Mouse (Mus musculus) olfactory bulb, adult 2 months (tissue): ENCODE data around the gene Zfhx3.

Source experiments
- CTCF ChIP-seq: fragments of 200-500 bp; IDR thresholded peaks from 2 replicates; pipeline ENCODE4 v1.5.1; 2012; ENCODE audit warnings: low read depth, mild to moderate bottlenecking, low read length, moderate library complexity; ENCODE audit not compliant: insufficient read depth
- POLR2A ChIP-seq: fragments of 200-500 bp; IDR thresholded peaks from 2 replicates; pipeline ENCODE4 v1.6.1; 2012; ENCODE audit warnings: mild to moderate bottlenecking, low read depth, low read length, moderate library complexity; ENCODE audit not compliant: insufficient read depth

DNA sequence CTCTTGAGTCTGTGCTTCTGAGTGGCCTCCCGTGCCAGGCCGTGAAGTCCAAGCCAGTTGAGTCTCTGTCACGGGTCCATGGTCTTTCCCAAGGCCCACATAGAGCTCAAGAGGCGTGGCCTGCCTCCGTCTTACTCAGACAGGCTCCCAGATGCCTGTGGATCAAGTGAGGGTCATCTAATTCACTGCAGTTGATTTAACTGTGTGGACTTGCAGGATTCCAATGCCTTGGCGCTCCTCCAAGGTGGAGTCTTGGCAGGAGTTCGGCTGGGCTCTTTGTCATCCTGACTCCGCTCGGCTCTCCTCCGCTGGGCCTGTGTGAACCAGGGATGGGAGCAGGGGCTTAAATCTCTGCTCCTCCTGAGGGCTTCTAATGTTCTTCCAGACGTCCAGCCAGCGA is 855.6 kb downstream of the Zfhx3 start:
- TF ChIP-seq POLR2A (no peak), CTCF (no peak)
